Mouse (Mus musculus) lung, adult 2 months (tissue): Measurements from ENCODE around the gene Pitpnm1. TPM values are rescaled to one million over a fixed set of nuclear protein-coding genes. Genes with fewer than 3 reads are reported as not detected.
"Not testable (repeated sequence)": the region's sequence is repeated elsewhere in the genome, so short reads cannot be mapped to it uniquely, and the experiment has no call there.

Source experiments
- DNase-seq: peaks from one replicate; pipeline ENCODE4 v3.0.0; 2022
- H3K4me1 ChIP-seq: fragments of 200-500 bp; 2 replicates; pipeline ENCODE4 v1.6.1; 2011; ENCODE audit warnings: low read length; ENCODE audit not compliant: control insufficient read depth, insufficient read depth
- H3K4me3 ChIP-seq: fragments of 200-500 bp; replicated peaks from 2 replicates; pipeline ENCODE3; 2011; ENCODE audit warnings: low read depth, mild to moderate bottlenecking, control low read depth, low read length; ENCODE audit errors: extremely low read depth
- CTCF ChIP-seq: fragments of 200-500 bp; IDR thresholded peaks from 2 replicates; pipeline ENCODE4 v1.5.1; 2011; ENCODE audit warnings: mild to moderate bottlenecking, low read length, control low read depth; ENCODE audit not compliant: insufficient read depth
- POLR2A ChIP-seq: fragments of 200-500 bp; IDR thresholded peaks from 2 replicates; pipeline ENCODE4 v1.6.1; 2011; ENCODE audit warnings: low read depth, mild to moderate bottlenecking, control low read depth, low read length, borderline replicate concordance; ENCODE audit errors: extremely low read depth
- WGBS: fragments of 180-500 bp; shearing (Covaris S2); methylation state at CpG from one replicate; pipeline ENCODE4 v1.1.7; 2018; 5-methylcytosine and 5-hydroxymethylcytosine counted together
- polyA plus RNA-seq: library from polyadenylated mRNA; depleted of rRNA; stranded (reverse); fragments of >200 nt; gene quantifications from 2 replicates; pipeline ENCODE4 v1.2.3, GENCODE M21; 2012

Pitpnm1 gene
- polyA plus RNA-seq, 1 experiment, result 163 TPM

DNA sequence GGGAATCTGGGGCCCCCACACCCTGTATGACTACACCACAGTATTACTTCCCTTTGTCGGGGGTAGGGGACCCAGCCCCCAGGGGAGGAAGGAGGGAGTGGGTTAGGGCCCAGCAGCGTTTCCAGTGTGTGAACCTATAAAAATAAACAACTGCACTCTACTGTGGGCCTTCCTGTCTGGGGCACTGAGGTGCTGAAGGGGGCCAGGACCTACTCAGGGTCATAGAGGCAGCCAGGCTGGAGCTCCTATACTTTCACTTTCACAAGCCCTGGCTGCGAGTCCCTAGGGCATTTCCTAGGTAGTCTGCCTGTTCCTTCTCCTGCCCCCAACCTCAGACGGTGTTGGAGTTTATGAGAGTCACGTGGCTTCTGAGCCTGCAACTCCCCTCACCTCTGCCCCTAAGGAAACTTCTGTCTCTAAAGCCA is 14.0 kb downstream of the Pitpnm1 start:
- Histone ChIP-seq H3K4me1 (peaks cover 10% of the 10 kb centered on the region), H3K4me3 (no peak overlapping the region)
- TF ChIP-seq POLR2A (no peak), CTCF (no peak)
- 21% methylated on average over 5 of the region's 5 CpGs for WGBS
- no peak for DNase-seq

DNA sequence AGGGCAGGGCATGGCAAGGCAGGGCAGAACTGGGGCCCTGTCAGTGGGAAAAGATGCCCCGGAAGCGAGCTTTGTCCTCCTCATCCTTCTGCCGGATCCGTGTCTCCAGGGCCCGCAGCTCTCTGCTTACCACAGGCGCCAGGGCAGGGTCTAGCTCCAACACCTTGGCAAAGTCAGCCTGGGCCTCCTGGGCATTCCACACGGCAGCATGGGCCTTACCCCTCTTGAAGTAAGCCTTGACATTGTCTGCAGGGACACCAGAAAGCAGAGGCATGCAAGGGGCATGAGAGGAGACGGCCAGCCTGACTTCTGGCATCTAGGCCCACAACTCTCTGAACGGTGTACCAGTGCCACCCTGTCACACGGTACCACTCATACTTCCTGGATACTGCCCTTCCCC is 14.8 kb downstream of the Pitpnm1 start:
- no peak for TF ChIP-seq POLR2A
- no peak for TF ChIP-seq CTCF
- 81% methylated on average over 10 of the region's 10 CpGs for WGBS
- no peak for DNase-seq
- no peak overlapping the region for H3K4me3 ChIP-seq
- peaks cover 10% of the 10 kb centered on the region for H3K4me1 ChIP-seq

DNA sequence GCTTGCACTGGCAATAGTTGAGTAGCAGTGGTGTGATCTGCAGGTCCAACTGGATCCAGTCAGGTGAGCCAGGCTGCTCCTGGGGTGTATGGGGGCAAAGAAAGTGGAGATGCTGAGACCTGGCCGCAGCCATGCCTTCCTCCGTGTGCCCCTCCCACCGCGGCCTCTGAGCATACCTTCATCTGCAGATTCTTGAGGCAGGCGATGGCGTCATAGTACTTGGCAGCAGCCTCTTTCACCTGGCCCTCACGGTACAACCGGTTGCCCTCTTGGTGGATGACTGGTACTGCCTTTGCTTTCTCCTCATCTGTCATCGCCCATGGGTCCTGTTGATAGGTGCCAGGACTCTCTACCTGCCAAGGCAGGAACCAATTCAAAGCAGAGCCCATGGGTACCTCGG is 15.3 kb downstream of the Pitpnm1 start:
- DNase-seq, result no peak
- 91% methylated on average over 10 of the region's 10 CpGs for WGBS
- Histone ChIP-seq H3K4me1 (peaks cover 10% of the 10 kb centered on the region), H3K4me3 (no peak overlapping the region)
- TF ChIP-seq POLR2A (no peak), CTCF (no peak)

DNA sequence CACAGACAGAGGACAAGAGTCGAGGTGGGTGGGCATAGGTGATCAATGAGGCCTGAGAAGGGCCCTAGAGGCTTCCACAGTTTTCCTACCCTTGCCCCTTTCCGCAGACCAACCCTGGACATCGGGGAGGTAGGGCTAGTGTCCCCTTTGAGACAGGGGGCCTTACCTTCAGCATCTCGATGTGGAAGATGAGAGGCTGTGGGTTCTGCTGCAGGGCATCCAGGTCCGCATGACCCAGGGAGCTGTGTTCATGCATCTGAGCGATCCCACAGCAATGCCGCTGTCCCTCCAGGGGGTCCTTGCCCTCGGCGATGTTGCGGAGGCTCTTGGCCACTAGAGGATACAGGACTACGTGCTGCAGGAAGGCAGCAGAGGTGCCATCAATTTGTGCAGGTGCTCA is 16.0 kb downstream of the Pitpnm1 start:
- Histone ChIP-seq H3K4me1 (peaks cover 15% of the 10 kb centered on the region), H3K4me3 (no peak overlapping the region)
- 86% methylated on average over 11 of the region's 11 CpGs for WGBS
- no peak for DNase-seq
- no peak for TF ChIP-seq CTCF
- TF ChIP-seq POLR2A, result no peak

DNA sequence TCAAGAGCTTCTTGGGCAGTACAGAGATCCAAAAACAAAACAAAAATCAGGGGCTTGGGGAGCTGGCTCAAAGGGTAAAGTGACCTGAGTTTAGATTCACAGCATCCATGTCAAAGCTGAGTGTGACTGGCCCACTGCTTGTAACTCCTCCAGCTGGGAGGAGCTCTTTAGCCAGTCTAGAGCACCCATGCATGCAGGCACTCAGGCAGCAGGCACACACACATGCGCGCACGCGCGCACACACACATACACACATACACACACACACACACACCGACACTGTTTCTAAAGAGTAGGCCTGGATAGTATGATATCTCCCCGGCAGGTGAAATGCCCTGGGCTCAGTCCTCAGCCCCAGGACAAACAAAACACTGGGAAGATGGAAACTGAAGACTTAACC is 17.2 kb downstream of the Pitpnm1 start:
- no peak for DNase-seq
- no peak overlapping the region for H3K4me3 ChIP-seq
- peaks cover 15% of the 10 kb centered on the region for H3K4me1 ChIP-seq
- 87% methylated on average over 7 of the region's 7 CpGs for WGBS
- TF ChIP-seq POLR2A (no peak), CTCF (no peak)

DNA sequence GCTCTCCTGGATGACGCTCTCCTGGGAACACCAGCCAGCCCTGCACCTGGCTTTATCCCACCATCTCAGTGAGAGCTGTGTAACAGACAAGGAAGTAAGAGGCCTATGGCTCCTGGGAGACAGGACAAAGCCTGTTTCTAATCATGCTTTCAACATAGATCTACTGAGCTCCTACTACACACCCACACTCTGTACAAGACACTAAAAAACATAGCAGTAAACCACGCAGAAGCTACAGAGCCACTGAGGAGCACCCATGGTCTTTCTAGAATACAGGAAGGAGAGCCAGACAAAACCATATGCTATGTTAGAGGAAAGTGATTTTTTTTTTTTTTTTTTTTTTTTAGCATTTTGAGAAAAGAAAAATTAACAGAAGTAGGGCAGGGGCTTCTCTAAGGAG is 18.6 kb downstream of the Pitpnm1 start:
- WGBS, result 95% methylated on average over 2 of the region's 2 CpGs
- DNase-seq, result no peak
- H3K4me3 ChIP-seq, result no peak overlapping the region
- H3K4me1 ChIP-seq, result peaks cover 7% of the 10 kb centered on the region
- TF ChIP-seq CTCF, result no peak
- TF ChIP-seq POLR2A, result no peak

DNA sequence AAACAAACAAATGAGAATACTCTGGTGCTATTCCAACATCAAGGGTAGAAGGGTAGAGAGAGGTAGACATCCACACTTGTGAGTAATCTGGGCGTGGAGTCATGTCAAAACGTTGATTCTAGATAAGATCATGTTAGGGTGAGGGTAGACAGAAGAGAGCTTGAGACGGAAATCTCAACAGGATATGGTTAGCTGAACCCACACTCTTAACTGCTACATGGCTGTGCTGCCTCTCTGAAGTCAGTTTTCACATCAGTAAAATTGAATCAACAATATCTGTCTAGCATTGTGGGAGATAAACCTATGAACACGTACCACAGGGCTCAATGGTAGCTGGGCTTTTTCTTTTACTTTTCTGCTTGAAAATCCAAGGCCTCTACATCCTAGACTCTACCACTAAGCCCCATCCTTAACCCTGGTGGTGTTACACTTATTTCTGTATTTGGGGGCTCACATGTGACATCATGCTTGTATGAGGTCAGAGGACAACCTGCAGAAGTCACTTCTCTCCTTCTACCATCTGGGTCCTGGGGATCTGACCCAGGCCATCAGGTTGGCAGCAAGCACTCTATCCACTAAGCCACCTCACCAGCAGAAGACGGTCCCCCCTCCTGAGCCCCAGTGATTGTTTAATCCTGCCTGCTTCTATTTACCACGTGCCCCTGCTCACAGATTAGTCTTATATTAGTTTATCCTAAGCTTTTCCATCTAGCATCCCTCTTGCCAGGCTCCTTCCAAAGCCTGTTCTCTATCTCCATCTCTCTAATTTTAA is 20.1 kb downstream of the Pitpnm1 start:
- DNase-seq, result no peak
- 59% methylated on average over 6 of the region's 6 CpGs for WGBS
- H3K4me3 ChIP-seq, result no peak overlapping the region
- peaks cover 5% of the 10 kb centered on the region; the same call in 1 of the 2 replicates for H3K4me1 ChIP-seq
- no peak for TF ChIP-seq POLR2A
- TF ChIP-seq CTCF, result no peak

DNA sequence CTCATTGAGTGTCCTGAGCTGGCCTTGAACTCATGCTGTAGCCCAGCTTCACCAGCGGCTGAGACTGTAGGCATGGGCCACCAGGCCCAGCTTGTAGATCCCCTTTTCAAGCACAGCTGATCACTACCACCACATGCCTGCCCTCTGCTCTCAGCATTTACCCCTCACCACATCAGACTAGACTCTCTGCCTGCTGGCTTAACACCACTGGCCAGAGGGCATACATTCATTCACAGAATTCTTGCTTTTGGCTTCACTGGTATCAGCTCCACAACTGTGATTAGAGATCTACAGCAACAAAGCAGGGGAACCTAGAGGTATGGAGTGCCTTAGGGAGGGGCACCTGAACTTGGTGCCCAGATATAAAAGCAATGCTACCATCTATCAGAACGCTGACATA is 20.7 kb downstream of the Pitpnm1 start:
- no peak overlapping the region for H3K4me3 ChIP-seq
- WGBS, result 92% methylated on average over 2 of the region's 2 CpGs
- no peak for TF ChIP-seq CTCF
- TF ChIP-seq POLR2A, result no peak

DNA sequence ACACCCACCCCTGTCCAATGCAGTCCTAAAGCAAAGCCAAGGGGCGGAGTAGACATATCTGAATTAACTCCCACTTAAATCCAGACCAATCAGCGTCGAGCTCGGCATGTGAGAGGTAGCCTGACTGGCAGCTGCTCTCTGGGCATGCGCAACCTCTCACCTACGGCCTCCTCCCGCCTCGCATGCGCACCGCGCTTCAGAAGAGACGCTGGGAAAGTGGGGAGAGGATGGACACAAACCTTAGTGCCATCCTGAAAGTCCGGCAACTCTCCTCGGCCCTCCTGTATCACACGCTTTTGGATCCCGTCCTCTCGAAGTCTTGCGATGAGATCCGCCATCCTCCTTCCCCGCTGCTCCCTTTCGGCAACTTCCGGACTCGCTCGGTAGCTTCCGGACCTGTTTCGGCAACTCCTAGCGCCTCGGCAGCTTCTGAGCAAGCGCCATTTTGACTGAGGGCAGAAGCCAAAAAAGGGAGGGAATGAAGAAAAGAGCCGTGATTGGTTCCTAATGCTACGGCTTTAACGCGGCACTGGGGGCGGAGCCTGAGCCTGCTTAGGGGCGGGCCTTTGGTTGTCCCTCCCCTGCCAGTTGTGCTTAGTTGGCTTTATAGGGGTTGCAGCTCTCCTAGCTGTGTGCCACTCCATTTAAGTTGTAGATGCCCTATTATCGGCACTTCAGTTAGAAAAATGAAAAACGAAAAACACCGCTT is 21.5 kb downstream of the Pitpnm1 start:
- TF ChIP-seq POLR2A (peak; percentile 93), CTCF (0 out of 2 replicates have a peak, but pooled peaks have one; percentile 4)
- 1% methylated on average over 38 of the region's 38 CpGs for WGBS
- peak; percentile 98 for DNase-seq
- peak overlapping the region; percentile 90 for H3K4me3 ChIP-seq
- H3K4me1 ChIP-seq, result peaks cover 8% of the 10 kb centered on the region; the same call in 1 of the 2 replicates

More for the DNA sequence above, 20.7 kb downstream of the Pitpnm1 start:
- DNase-seq, result no peak
- peaks cover 8% of the 10 kb centered on the region; the same call in 1 of the 2 replicates for H3K4me1 ChIP-seq

DNA sequence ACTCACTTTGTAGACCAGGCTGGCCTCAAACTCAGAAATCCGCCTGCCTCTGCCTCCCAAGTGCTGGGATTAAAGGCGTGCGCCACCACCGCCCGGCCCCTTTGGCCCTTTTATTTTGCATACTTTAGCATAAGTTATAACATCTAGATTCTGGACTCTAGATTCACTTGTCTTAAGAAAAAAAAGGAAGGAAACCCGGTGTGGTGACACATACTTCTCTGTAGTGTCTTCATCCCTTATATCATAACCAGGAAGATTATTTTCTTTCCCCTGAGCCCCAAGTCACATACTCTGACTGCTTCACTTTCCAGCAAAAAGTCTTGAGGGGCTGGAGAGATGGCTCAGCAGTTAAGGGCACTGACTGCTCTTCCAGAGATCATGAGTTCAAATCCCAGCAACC is 22.1 kb downstream of the Pitpnm1 start:
- WGBS, result 53% methylated on average over 6 of the region's 6 CpGs
- H3K4me1 ChIP-seq, result peaks cover 13% of the 10 kb centered on the region; the same call in 1 of the 2 replicates
- not testable (repeated sequence) for DNase-seq, H3K4me3 ChIP-seq
